26 mouse cellular contexts compared by ENCODE assay signal in the genomic region with DNA sequence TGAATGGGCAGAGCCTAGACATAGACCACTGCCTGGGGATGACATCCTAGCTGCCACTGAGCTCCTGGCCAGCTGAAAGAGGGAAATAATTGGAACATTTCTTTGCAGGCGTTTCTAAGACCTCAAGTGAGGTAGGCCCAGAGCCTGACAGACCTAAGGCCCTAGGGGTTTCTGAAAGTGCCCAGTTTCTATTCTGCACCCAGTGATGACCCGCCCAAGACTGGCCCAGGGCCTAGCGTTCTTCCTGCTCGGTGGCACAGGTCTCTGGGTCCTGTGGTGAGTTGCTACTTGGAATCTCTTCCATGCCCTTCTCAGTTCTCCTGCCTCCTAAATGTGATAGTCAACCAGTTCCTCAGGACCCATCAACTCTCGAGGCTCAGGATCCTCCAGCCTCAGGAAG. TPM values are rescaled to one million over a fixed set of nuclear protein-coding genes. Genes with fewer than 3 reads are reported as not detected.
DNase-seq lines count a peak whose midpoint lies in the region; ATAC-seq and TF ChIP-seq lines count a peak whose summit lies in the region.
"Had no signal": no experiment of that assay in that cellular context is flagged by ENCODE, and none has a peak within 500 bp of the region (broad histone marks: within the 10 kb centered on the region; RNA-seq: fewer than 3 reads in every experiment).

No protein-coding gene starts in this region.

- no peak for ATAC-seq in neural tube, embryonic 15.5 days (ENCODE audit: low FRiP score)
- ATAC-seq: hindbrain, postnatal 0 days had no signal

- peak overlapping the region; percentile 22; the same call in 1 of the 2 replicates for H3K4me2 ChIP-seq in neural tube, embryonic 15.5 days
- H3K4me2 ChIP-seq: embryonic facial prominence, embryonic 13.5 days; forebrain, embryonic 12.5 days; heart, embryonic 13.5 days; midbrain, embryonic 12.5 days had no signal

- no peak for TF ChIP-seq POLR2A in bone marrow macrophage, adult 2 months (IDR thresholded peaks at IDR 0.05; ENCODE audit: borderline replicate concordance, low read depth, low read length)

- peaks cover 35% of the 10 kb centered on the region for H3K4me1 ChIP-seq in bone marrow macrophage, adult 2 months (ENCODE audit: control insufficient read depth, insufficient read depth, low read length)
- H3K4me1 ChIP-seq in neural tube, embryonic 15.5 days = no peaks in the 10 kb centered on the region
- H3K4me1 ChIP-seq: embryonic facial prominence, embryonic 13.5 days; forebrain, embryonic 12.5 days; heart, embryonic 13.5 days; midbrain, embryonic 12.5 days had no signal

- H3K4me3 ChIP-seq in gastrocnemius, adult 2 months = peak overlapping the region; percentile 54
- no peak overlapping the region for H3K4me3 ChIP-seq in left cerebral cortex, adult 2 months
- H3K4me3 ChIP-seq in bone marrow macrophage, adult 2 months (ENCODE audit: insufficient read depth, low read length) = peak overlapping the region; percentile 47
- no peak overlapping the region for H3K4me3 ChIP-seq in neural tube, embryonic 15.5 days (replicated peaks)
- H3K4me3 ChIP-seq: embryonic facial prominence, embryonic 13.5 days; erythroblast, embryonic 14.5 days; forebrain, embryonic 12.5 days; heart, adult 2 months; heart, embryonic 13.5 days; midbrain, embryonic 12.5 days had no signal

- H3K36me3 ChIP-seq in neural tube, embryonic 15.5 days = no peaks in the 10 kb centered on the region
- H3K36me3 ChIP-seq: embryonic facial prominence, embryonic 13.5 days; forebrain, embryonic 12.5 days; heart, embryonic 13.5 days; midbrain, embryonic 12.5 days; stomach, embryonic 15.5 days had no signal

- H3K27ac ChIP-seq in gastrocnemius, adult 2 months = no peak overlapping the region
- H3K27ac ChIP-seq in left cerebral cortex, adult 2 months = no peak overlapping the region
- H3K27ac ChIP-seq in bone marrow macrophage, adult 2 months (ENCODE audit: insufficient read depth, low read depth, low read length) = no peak overlapping the region
- no peak overlapping the region for H3K27ac ChIP-seq in neural tube, embryonic 15.5 days (replicated peaks)
- H3K27ac ChIP-seq: embryonic facial prominence, embryonic 13.5 days; forebrain, embryonic 12.5 days; heart, adult 2 months; heart, embryonic 13.5 days; hindbrain, postnatal 0 days; midbrain, embryonic 12.5 days had no signal

- H3K9me3 ChIP-seq in neural tube, embryonic 15.5 days (replicated peaks) = no peaks in the 10 kb centered on the region
- H3K9me3 ChIP-seq: embryonic facial prominence, embryonic 13.5 days; forebrain, embryonic 12.5 days; heart, embryonic 13.5 days; midbrain, embryonic 12.5 days; stomach, embryonic 15.5 days had no signal

- H3K9ac ChIP-seq in neural tube, embryonic 15.5 days (replicated peaks) = no peak overlapping the region
- H3K9ac ChIP-seq: embryonic facial prominence, embryonic 13.5 days; forebrain, embryonic 12.5 days; heart, embryonic 13.5 days; midbrain, embryonic 12.5 days; stomach, embryonic 15.5 days had no signal

- intact Hi-C loops in gastrocnemius, adult 2 months (cut with DNase I) = no loop called here
- intact Hi-C loops in left cerebral cortex, adult 2 months (cut with DNase I) = no loop called here
- intact Hi-C loops in left cerebral cortex, postnatal 25 days (cut with DNase I) = no loop called here

- DNase-seq in gastrocnemius, adult 2 months = no peak
- no peak for DNase-seq in gastrocnemius, adult 8-10 months (ENCODE audit: low spot score in 2 of 2)
- peak; percentile 3 to 6 for DNase-seq in left cerebral cortex, adult 2 months (ENCODE audit: extremely low spot score in 1 of 2, low spot score in 2 of 2)
- no peak for DNase-seq in left cerebral cortex, postnatal 25 days (ENCODE audit: low spot score in 2 of 2)
- DNase-seq in gastrocnemius, adult 18-20 months (ENCODE audit: low spot score) = no peak
- DNase-seq in layer of hippocampus, adult 8-10 months (ENCODE audit: low spot score in 2 of 2) = no peak
- DNase-seq: cerebellum, adult 2 months; cerebellum, postnatal 36 days; embryo, embryonic 11 days; heart, adult 2 months; kidney, adult 9 months; right cerebral cortex, postnatal 4 days had no signal

- no peak for TF ChIP-seq CTCF in gastrocnemius, adult 2 months (IDR thresholded peaks at IDR 0.05)
- no peak for TF ChIP-seq CTCF in left cerebral cortex, adult 2 months (IDR thresholded peaks at IDR 0.05)
- TF ChIP-seq CTCF in bone marrow macrophage, adult 2 months (IDR thresholded peaks at IDR 0.05; ENCODE audit: low read depth, low read length) = no peak

- 77% methylated on average over 5 of the region's 5 CpGs for WGBS in neural tube, embryonic 15.5 days

- no peaks in the 10 kb centered on the region for H3K27me3 ChIP-seq in neural tube, embryonic 15.5 days (replicated peaks)
- H3K27me3 ChIP-seq: embryonic facial prominence, embryonic 13.5 days; forebrain, embryonic 12.5 days; midbrain, embryonic 12.5 days; stomach, embryonic 15.5 days had no signal

RNA-seq across cellular contexts. Expression of a gene that starts 0.9 kb away (rescaled TPM):
- total RNA-seq in gastrocnemius, adult 2 months (2021) = 1 to 10 TPM in 1 of 2 experiments, under 1 TPM in 1; 0.56 to 1.1 TPM
- total RNA-seq in gastrocnemius, adult 8-10 months (2022) = under 1 TPM; 0.36 to 0.99 (median 0.62) TPM
- 1 to 10 TPM; 1.8 to 2.9 TPM for total RNA-seq in left cerebral cortex, adult 2 months (2021)
- total RNA-seq in left cerebral cortex, postnatal 25 days (2021) = 1 to 10 TPM; 2.5 to 2.7 TPM
- polyA plus RNA-seq in bone marrow macrophage, adult 2 months (2012; ENCODE audit: insufficient read depth, insufficient read length, missing spikeins) = 16.0 and 18.4 TPM in 2 replicates
- polyA plus RNA-seq in neural tube, embryonic 15.5 days (2015; fragmentation: Nextera tagmentation; extraction: Ambion mirVana) = 1.2 and 2.1 TPM in 2 replicates
- total RNA-seq in gastrocnemius, adult 18-20 months (2021) = under 1 TPM; 0.81 to 0.89 TPM
- total RNA-seq in layer of hippocampus, adult 8-10 months (2022) = 1 to 10 TPM; 2.1 to 6.6 (median 3.4) TPM
- polyA plus RNA-seq: erythroblast, embryonic 14.5 days; limb, embryonic 11.5 days had no signal

RNA-seq across cellular contexts. Expression of a gene that starts 8.3 kb away (rescaled TPM):
- under 1 TPM in 1 of 2 experiments, not detected in 1; 0.98 TPM for total RNA-seq in gastrocnemius, adult 2 months (2021)
- 1 to 10 TPM in 1 of 4 experiments, not detected in 3; 1.6 TPM for total RNA-seq in gastrocnemius, adult 8-10 months (2022)
- total RNA-seq in left cerebral cortex, adult 2 months (2021) = 1 to 10 TPM in 1 of 2 experiments, not detected in 1; 1.9 TPM
- total RNA-seq in left cerebral cortex, postnatal 25 days (2021) = 1 to 10 TPM; 1.1 to 1.2 TPM
- polyA plus RNA-seq in bone marrow macrophage, adult 2 months (2012; ENCODE audit: insufficient read depth, insufficient read length, missing spikeins) = 5.1 and 8.2 TPM in 2 replicates
- polyA plus RNA-seq in neural tube, embryonic 15.5 days (2015; fragmentation: Nextera tagmentation; extraction: Ambion mirVana) = 2.1 and 3.5 TPM in 2 replicates
- under 1 TPM in 1 of 2 experiments, not detected in 1; 0.74 TPM for total RNA-seq in gastrocnemius, adult 18-20 months (2021)
- 1 to 10 TPM in 3 of 4 experiments, not detected in 1; 1.5 to 4.1 (median 1.7) TPM for total RNA-seq in layer of hippocampus, adult 8-10 months (2022)
- total RNA-seq: hindbrain, postnatal 0 days; layer of hippocampus, postnatal 14 days; liver, adult 2 months had no signal
- polyA plus RNA-seq: cerebellum, adult 2 months; embryonic facial prominence, embryonic 13.5 days; erythroblast, embryonic 14.5 days; limb, embryonic 11.5 days; liver, adult 2 months had no signal

RNA-seq across cellular contexts. Expression of a gene that starts 15.4 kb away (rescaled TPM):
- 10 to 100 TPM in 1 of 2 experiments, 1 to 10 TPM in 1; 9.9 to 10.1 TPM for total RNA-seq in gastrocnemius, adult 2 months (2021)
- 10 to 100 TPM in 2 of 4 experiments, 1 to 10 TPM in 2; 8.1 to 11.1 (median 9.4) TPM for total RNA-seq in gastrocnemius, adult 8-10 months (2022)
- total RNA-seq in left cerebral cortex, adult 2 months (2021) = 10 to 100 TPM; 81.1 to 92.6 TPM
- total RNA-seq in left cerebral cortex, postnatal 25 days (2021) = 10 to 100 TPM; 86.4 to 92.7 TPM
- 30.6 and 37.0 TPM in 2 replicates for polyA plus RNA-seq in bone marrow macrophage, adult 2 months (2012; ENCODE audit: insufficient read depth, insufficient read length, missing spikeins)
- polyA plus RNA-seq in neural tube, embryonic 15.5 days (2015; fragmentation: Nextera tagmentation; extraction: Ambion mirVana) = 64.7 and 70.4 TPM in 2 replicates
- total RNA-seq in gastrocnemius, adult 18-20 months (2021) = 1 to 10 TPM; 6.1 to 8.9 TPM
- 100 to 1,000 TPM; 105 to 142 (median 118) TPM for total RNA-seq in layer of hippocampus, adult 8-10 months (2022)

RNA-seq across cellular contexts. Expression of a gene that starts 29.7 kb away (rescaled TPM):
- total RNA-seq in gastrocnemius, adult 2 months (2021) = 10 to 100 TPM; 21.2 to 25.5 TPM
- 10 to 100 TPM; 22.3 to 24.7 (median 23.9) TPM for total RNA-seq in gastrocnemius, adult 8-10 months (2022)
- 10 to 100 TPM; 36.1 to 36.8 TPM for total RNA-seq in left cerebral cortex, adult 2 months (2021)
- 10 to 100 TPM; 39.1 to 41.1 TPM for total RNA-seq in left cerebral cortex, postnatal 25 days (2021)
- polyA plus RNA-seq in bone marrow macrophage, adult 2 months (2012; ENCODE audit: insufficient read depth, insufficient read length, missing spikeins) = 23.7 and 24.9 TPM in 2 replicates
- polyA plus RNA-seq in neural tube, embryonic 15.5 days (2015; fragmentation: Nextera tagmentation; extraction: Ambion mirVana) = 51.4 and 55.5 TPM in 2 replicates
- 10 to 100 TPM; 21.1 to 22.9 TPM for total RNA-seq in gastrocnemius, adult 18-20 months (2021)
- 10 to 100 TPM; 36.4 to 40.2 (median 37.6) TPM for total RNA-seq in layer of hippocampus, adult 8-10 months (2022)

RNA-seq across cellular contexts. Expression of a gene that starts 31.4 kb away (rescaled TPM):
- total RNA-seq in gastrocnemius, adult 2 months (2021) = under 1 TPM; 0.33 to 0.36 TPM
- not detected for total RNA-seq in gastrocnemius, adult 8-10 months (2022)
- total RNA-seq in left cerebral cortex, adult 2 months (2021) = 1 to 10 TPM; 4.2 TPM
- 1 to 10 TPM; 3.2 to 5.4 TPM for total RNA-seq in left cerebral cortex, postnatal 25 days (2021)
- not detected in 2 replicates for polyA plus RNA-seq in bone marrow macrophage, adult 2 months (2012; ENCODE audit: insufficient read depth, insufficient read length, missing spikeins)
- polyA plus RNA-seq in neural tube, embryonic 15.5 days (2015; fragmentation: Nextera tagmentation; extraction: Ambion mirVana) = 4.4 and 5.7 TPM in 2 replicates
- not detected for total RNA-seq in gastrocnemius, adult 18-20 months (2021)
- 1 to 10 TPM; 3.5 to 7.4 (median 4.8) TPM for total RNA-seq in layer of hippocampus, adult 8-10 months (2022)
- total RNA-seq: heart, adult 2 months; heart, postnatal 14 days had no signal
- polyA plus RNA-seq: erythroblast, embryonic 14.5 days; liver, adult 2 months; liver, embryonic 16.5 days had no signal

Comparison
In these comparisons a context has a peak if more than half of its experiments do, and no peak if none do; other contexts are left out.
1. DNase-seq: peak in left cerebral cortex, adult 2 months (2 of 2); none in gastrocnemius, adult 2 months (single experiment), gastrocnemius, adult 8-10 months (0 of 2), left cerebral cortex, postnatal 25 days (0 of 2), gastrocnemius, adult 18-20 months (single experiment) and layer of hippocampus, adult 8-10 months (0 of 2).
2. H3K4me3 ChIP-seq: peak in gastrocnemius, adult 2 months (single experiment) and bone marrow macrophage, adult 2 months (single experiment); none in left cerebral cortex, adult 2 months (single experiment) and neural tube, embryonic 15.5 days (single experiment).
3. RNA of a gene that starts 15.4 kb away (total RNA-seq): 105 to 142 TPM in layer of hippocampus, adult 8-10 months, 86.4 to 92.7 TPM in left cerebral cortex, postnatal 25 days and 81.1 to 92.6 TPM in left cerebral cortex, adult 2 months; 8.1 to 11.1 TPM in gastrocnemius, adult 8-10 months, 9.9 to 10.1 TPM in gastrocnemius, adult 2 months and 6.1 to 8.9 TPM in gastrocnemius, adult 18-20 months; every median in the first group is over 4 times any median in the second.